Mouse (Mus musculus) spleen, adult 2 months (tissue): ENCODE results near the gene Zfp385c.

Experiments used
- CTCF ChIP-seq: fragments of 200-500 bp; IDR thresholded peaks from 2 replicates; pipeline ENCODE4 v1.5.1; 2011; ENCODE audit warnings: mild to moderate bottlenecking, inconsistent platforms; ENCODE audit not compliant: insufficient read depth, insufficient read length, insufficient replicate concordance; ENCODE audit errors: extremely low read depth
- POLR2A ChIP-seq: fragments of 200-500 bp; IDR thresholded peaks from 2 replicates; pipeline ENCODE4 v1.6.1; 2011; ENCODE audit warnings: low read depth, low read length, inconsistent platforms

DNA sequence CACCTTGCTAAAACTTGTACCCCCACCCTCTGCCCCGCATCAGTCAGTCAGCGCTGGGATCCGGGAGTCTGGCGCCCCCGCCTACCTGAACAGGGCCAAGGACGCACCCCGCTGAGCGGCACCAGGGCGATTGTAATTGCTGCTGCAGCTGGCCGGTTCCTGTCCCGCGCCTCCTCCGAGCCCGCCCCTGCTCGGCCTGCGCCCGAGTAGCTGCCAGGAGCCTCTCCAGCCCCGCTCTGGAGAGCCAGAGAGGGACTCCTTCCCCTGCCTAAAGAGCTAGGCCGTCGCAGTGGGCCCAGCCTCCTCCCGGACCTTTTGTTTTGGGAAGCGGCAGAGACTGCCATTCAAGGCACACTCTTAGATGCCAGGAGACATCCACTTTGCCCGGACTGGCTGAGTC, 19.1 kb downstream of the Zfp385c start:
- no peak for TF ChIP-seq POLR2A
- no peak for TF ChIP-seq CTCF
